Mouse (Mus musculus): ENCODE measurements around the gene Mmrn1. TPM values are rescaled to one million over a fixed set of nuclear protein-coding genes. Genes with fewer than 3 reads are reported as not detected.
A peak's percentile ranks its signal among the peaks of the same experiment; 100 is the strongest.

Gene Mmrn1
- polyA plus RNA-seq, 1 experiment from 2014 or later: 7.1 TPM

GRCm38 (mm10) chr6:60995596-60995995 lies 70.8 kb downstream of the Mmrn1 start:
- peak; percentile 6 for DNase-seq (ENCODE audit: low spot score)
- Histone ChIP-seq H3K27ac (ENCODE audit: low read length) (no peak overlapping the region), H3K36me3 (ENCODE audit: insufficient read depth, low read length) (no peaks in the 10 kb centered on the region), H3K27me3 (replicated peaks; ENCODE audit: insufficient read depth, low read length) (no peaks in the 10 kb centered on the region), H3K9me3 (ENCODE audit: low read length) (no peaks in the 10 kb centered on the region), H3K4me3 (ENCODE audit: low read depth, low read length) (no peak overlapping the region), H3K4me1 (ENCODE audit: insufficient read depth, low read depth, low read length) (no peaks in the 10 kb centered on the region), H3K4me2 (replicated peaks; ENCODE audit: low read depth, low read length) (no peak overlapping the region), H3K9ac (replicated peaks; ENCODE audit: low read depth) (no peak overlapping the region)
- TF ChIP-seq EP300 (IDR thresholded peaks at IDR 0.05) (no peak), CTCF (IDR thresholded peaks at IDR 0.05) (no peak)
- WGBS: 67% methylated on average over 6 of the region's 6 CpGs
- ATAC-seq: no peak

- H3K4me1 ChIP-seq (ENCODE audit: insufficient read depth, low read depth, low read length): no peaks in the 10 kb centered on the region
- no peaks in the 10 kb centered on the region for H3K9me3 ChIP-seq (ENCODE audit: low read length)
- no peaks in the 10 kb centered on the region for H3K27me3 ChIP-seq (replicated peaks; ENCODE audit: insufficient read depth, low read length)
- WGBS: 79% methylated on average over 1 of the region's 1 CpGs
- DNase-seq (ENCODE audit: low spot score): no peak
- no peak overlapping the region for H3K27ac ChIP-seq (ENCODE audit: low read length)
- H3K4me3 ChIP-seq (ENCODE audit: low read depth, low read length): no peak overlapping the region
- no peak for ATAC-seq
- H3K9ac ChIP-seq (replicated peaks; ENCODE audit: low read depth): no peak overlapping the region
- H3K4me2 ChIP-seq (replicated peaks; ENCODE audit: low read depth, low read length): no peak overlapping the region
- H3K36me3 ChIP-seq (ENCODE audit: insufficient read depth, low read length): no peaks in the 10 kb centered on the region
- TF ChIP-seq CTCF (IDR thresholded peaks at IDR 0.05): no peak
- no peak for TF ChIP-seq EP300 (IDR thresholded peaks at IDR 0.05)
These were observed 71.6 kb downstream of the Mmrn1 start for GRCm38 (mm10) chr6:60996328-60996727.

- WGBS: 78% methylated on average over 6 of the region's 6 CpGs
- ATAC-seq (no peak), DNase-seq (ENCODE audit: low spot score) (no peak)
- Histone ChIP-seq H3K4me1 (ENCODE audit: insufficient read depth, low read depth, low read length) (no peaks in the 10 kb centered on the region), H3K27me3 (replicated peaks; ENCODE audit: insufficient read depth, low read length) (no peaks in the 10 kb centered on the region), H3K9ac (replicated peaks; ENCODE audit: low read depth) (no peak overlapping the region), H3K9me3 (ENCODE audit: low read length) (no peaks in the 10 kb centered on the region), H3K27ac (ENCODE audit: low read length) (no peak overlapping the region), H3K4me3 (ENCODE audit: low read depth, low read length) (no peak overlapping the region), H3K4me2 (replicated peaks; ENCODE audit: low read depth, low read length) (no peak overlapping the region), H3K36me3 (ENCODE audit: insufficient read depth, low read length) (no peaks in the 10 kb centered on the region)
- TF ChIP-seq CTCF (IDR thresholded peaks at IDR 0.05): no peak
- TF ChIP-seq EP300 (IDR thresholded peaks at IDR 0.05): no peak
These were observed 76.4 kb downstream of the Mmrn1 start for GRCm38 (mm10) chr6:61001003-61001790.

- H3K9ac ChIP-seq (replicated peaks; ENCODE audit: low read depth): no peak overlapping the region
- DNase-seq (ENCODE audit: low spot score): no peak
- no peaks in the 10 kb centered on the region for H3K4me1 ChIP-seq (ENCODE audit: insufficient read depth, low read depth, low read length)
- no peak overlapping the region for H3K27ac ChIP-seq (ENCODE audit: low read length)
- ATAC-seq: no peak
- no peak overlapping the region for H3K4me2 ChIP-seq (replicated peaks; ENCODE audit: low read depth, low read length)
- 43% methylated on average over 3 of the region's 3 CpGs for WGBS
- TF ChIP-seq CTCF (IDR thresholded peaks at IDR 0.05) (no peak), EP300 (IDR thresholded peaks at IDR 0.05) (no peak)
- H3K36me3 ChIP-seq (ENCODE audit: insufficient read depth, low read length): no peaks in the 10 kb centered on the region
- no peaks in the 10 kb centered on the region for H3K9me3 ChIP-seq (ENCODE audit: low read length)
- H3K4me3 ChIP-seq (ENCODE audit: low read depth, low read length): no peak overlapping the region
- no peaks in the 10 kb centered on the region for H3K27me3 ChIP-seq (replicated peaks; ENCODE audit: insufficient read depth, low read length)
These were observed 79.4 kb downstream of the Mmrn1 start for GRCm38 (mm10) chr6:61003916-61004765.

- H3K9me3 ChIP-seq (ENCODE audit: low read length): no peaks in the 10 kb centered on the region
- no peak overlapping the region for H3K27ac ChIP-seq (ENCODE audit: low read length)
- H3K27me3 ChIP-seq (replicated peaks; ENCODE audit: insufficient read depth, low read length): no peaks in the 10 kb centered on the region
- H3K36me3 ChIP-seq (ENCODE audit: insufficient read depth, low read length): no peaks in the 10 kb centered on the region
- H3K9ac ChIP-seq (replicated peaks; ENCODE audit: low read depth): no peak overlapping the region
- H3K4me3 ChIP-seq (ENCODE audit: low read depth, low read length): no peak overlapping the region
- DNase-seq (ENCODE audit: low spot score) (no peak), ATAC-seq (no peak)
- 77% methylated on average over 5 of the region's 5 CpGs for WGBS
- no peak overlapping the region for H3K4me2 ChIP-seq (replicated peaks; ENCODE audit: low read depth, low read length)
- TF ChIP-seq EP300 (IDR thresholded peaks at IDR 0.05): no peak
- no peak for TF ChIP-seq CTCF (IDR thresholded peaks at IDR 0.05)
- no peaks in the 10 kb centered on the region for H3K4me1 ChIP-seq (ENCODE audit: insufficient read depth, low read depth, low read length)
These were observed 89.0 kb downstream of the Mmrn1 start for GRCm38 (mm10) chr6:61013780-61014179.

- no peak overlapping the region for H3K4me2 ChIP-seq (replicated peaks; ENCODE audit: low read depth, low read length)
- ATAC-seq (no peak), DNase-seq (ENCODE audit: low spot score) (no peak)
- no peak overlapping the region for H3K9ac ChIP-seq (replicated peaks; ENCODE audit: low read depth)
- H3K4me1 ChIP-seq (ENCODE audit: insufficient read depth, low read depth, low read length): no peaks in the 10 kb centered on the region
- 92% methylated on average over 1 of the region's 1 CpGs for WGBS
- no peaks in the 10 kb centered on the region for H3K36me3 ChIP-seq (ENCODE audit: insufficient read depth, low read length)
- no peak overlapping the region for H3K4me3 ChIP-seq (ENCODE audit: low read depth, low read length)
- no peak for TF ChIP-seq CTCF (IDR thresholded peaks at IDR 0.05)
- no peak overlapping the region for H3K27ac ChIP-seq (ENCODE audit: low read length)
- no peaks in the 10 kb centered on the region for H3K27me3 ChIP-seq (replicated peaks; ENCODE audit: insufficient read depth, low read length)
- H3K9me3 ChIP-seq (ENCODE audit: low read length): no peaks in the 10 kb centered on the region
These were observed 94.9 kb downstream of the Mmrn1 start for GRCm38 (mm10) chr6:61019689-61020088.

Data from lung, postnatal 0 days (tissue).